Mouse (Mus musculus) embryo, embryonic 9.5 days (tissue): Measurements from ENCODE around the gene Cd151.

Source experiments
- DNase-seq: peaks from one replicate; pipeline ENCODE4 v3.0.0-alpha.2; 2017; ENCODE audit errors: extremely low spot score

Gene Cd151

DNA sequence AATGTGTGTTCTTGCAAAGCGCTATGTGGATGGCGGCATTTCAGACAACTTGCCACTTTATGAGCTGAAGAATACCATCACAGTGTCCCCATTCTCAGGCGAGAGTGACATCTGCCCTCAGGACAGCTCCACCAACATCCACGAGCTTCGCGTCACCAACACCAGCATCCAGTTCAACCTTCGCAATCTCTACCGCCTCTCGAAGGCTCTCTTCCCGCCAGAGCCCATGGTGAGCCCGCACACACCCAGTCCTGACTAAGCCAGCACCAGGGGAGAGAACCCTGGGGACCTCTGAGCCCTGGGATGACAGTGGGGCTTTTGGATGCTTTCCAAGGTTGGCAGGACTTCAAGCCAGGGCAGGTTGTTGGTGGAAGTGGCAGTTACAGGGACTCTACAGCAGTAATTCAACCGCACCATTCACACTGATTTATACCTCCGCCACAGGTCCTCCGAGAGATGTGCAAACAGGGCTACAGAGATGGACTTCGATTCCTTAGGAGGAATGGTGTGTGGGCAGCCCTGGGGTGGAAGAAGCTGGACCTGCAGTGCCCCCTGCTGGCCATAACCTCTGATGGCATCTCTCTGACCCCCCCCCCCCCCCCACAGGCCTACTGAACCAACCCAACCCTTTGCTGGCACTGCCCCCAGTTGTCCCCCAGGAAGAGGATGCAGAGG is 9.1 kb upstream of the Cd151 start:
- no peak for DNase-seq

DNA sequence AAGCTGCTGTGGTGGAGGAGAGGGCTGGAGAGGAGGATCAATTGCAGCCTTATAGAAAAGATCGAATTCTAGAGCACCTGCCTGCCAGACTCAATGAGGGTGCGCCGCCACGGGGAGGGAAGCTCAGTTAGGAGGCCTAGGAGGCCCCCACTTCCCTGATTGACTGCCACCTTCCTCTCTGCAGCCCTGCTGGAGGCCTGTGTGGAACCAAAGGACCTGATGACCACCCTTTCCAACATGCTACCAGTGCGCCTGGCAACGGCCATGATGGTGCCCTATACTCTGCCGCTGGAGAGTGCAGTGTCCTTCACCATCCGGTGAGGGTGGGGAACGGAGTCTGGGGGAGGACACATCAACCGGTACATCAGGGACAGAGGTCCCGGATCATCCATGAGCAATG is 8.5 kb upstream of the Cd151 start:
- no peak for DNase-seq

- no peak for DNase-seq
Observed at GRCm38 (mm10) chr7:141459301-141459711, 7.9 kb upstream of the Cd151 start.

GRCm38 (mm10) chr7:141460001-141460390 is 7.2 kb upstream of the Cd151 start:
- no peak for DNase-seq

DNA sequence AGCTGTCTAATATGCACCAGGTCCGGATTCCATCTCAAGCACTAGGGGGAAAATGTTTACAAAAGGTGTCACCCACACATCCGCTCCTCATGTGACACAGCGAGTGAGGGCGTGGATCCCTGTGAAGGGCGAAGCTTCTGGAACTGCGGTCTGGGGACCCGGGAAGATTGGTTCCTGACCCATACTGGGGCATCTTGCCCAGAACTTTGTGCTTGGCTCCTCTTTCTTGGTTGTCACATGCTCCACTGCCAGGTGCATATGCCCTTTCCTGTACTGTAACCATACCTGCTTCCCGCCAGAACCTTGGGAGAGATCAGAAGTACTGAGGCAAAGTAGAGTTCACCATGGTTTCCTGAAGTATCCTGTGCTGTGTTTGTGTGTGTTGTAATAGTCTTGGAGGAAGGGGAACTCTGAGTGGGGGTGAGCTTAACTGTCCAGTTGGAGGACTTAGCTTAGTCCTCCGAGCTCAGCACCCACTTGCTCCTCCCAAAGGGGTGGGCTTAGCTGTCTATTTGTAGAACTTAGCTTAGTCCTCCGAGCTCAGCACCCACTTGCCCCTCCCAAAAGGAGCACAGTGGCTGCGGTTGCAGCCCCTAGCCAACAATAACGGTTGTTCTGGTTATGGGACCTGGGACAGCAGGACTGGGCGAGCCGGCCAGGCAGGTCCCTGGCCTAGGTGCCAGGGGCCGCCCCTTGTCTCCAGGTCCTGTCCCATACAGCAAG is 6.6 kb upstream of the Cd151 start, which contains the start of gene Cracr2b:
Cracr2b (plus strand) TSS at position 704 of the 723 bp plus-strand sequence.
- DNase-seq = no peak

GRCm38 (mm10) chr7:141461521-141462332 is 5.5 kb upstream of the Cd151 start:
- DNase-seq = no peak

GRCm38 (mm10) chr7:141462333-141462821 is 4.8 kb upstream of the Cd151 start:
- DNase-seq = no peak

GRCm38 (mm10) chr7:141463824-141464602 is 3.2 kb upstream of the Cd151 start:
- no peak for DNase-seq

GRCm38 (mm10) chr7:141464603-141465201 is 2.5 kb upstream of the Cd151 start:
- DNase-seq = no peak

DNA sequence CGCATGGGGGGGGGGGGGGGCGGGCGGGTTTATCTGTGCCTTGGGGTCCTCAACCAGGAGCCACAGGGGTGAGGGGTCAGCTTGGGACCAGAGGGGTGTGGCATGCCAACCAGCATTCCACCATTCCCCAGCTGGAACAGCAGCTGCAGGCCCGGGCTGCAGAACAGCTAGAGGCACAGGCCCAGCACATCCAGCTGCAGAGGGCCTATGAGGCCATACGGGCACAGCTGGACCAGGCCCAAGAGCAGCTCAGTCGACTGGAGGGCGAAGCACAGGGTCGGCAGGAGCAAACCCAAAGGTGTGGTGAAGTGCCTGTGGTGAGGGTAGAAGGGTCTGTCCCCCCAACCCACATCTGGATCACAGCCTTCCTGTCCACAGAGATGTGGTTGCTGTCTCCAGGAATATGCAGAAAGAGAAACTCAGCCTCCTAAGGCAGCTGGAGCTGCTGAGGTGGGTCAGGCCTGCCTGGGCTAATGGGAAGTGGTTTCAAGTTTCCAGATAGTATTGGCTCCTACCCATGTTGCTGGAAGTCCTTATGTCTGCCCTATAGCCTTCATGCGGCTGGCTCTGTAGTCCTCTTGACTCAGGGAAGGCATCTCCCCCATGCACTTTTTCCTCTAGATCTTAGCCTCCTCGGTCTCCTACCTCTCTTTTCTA is 1.7 kb upstream of the Cd151 start:
- no peak for DNase-seq

GRCm38 (mm10) chr7:141466045-141466394 is 1.2 kb upstream of the Cd151 start:
- no peak for DNase-seq

GRCm38 (mm10) chr7:141466607-141467148 is 514 bp upstream of the Cd151 start:
- no peak for DNase-seq

- no peak for DNase-seq
Observed at GRCm38 (mm10) chr7:141468164-141468521, 951 bp downstream of the Cd151 start.

DNA sequence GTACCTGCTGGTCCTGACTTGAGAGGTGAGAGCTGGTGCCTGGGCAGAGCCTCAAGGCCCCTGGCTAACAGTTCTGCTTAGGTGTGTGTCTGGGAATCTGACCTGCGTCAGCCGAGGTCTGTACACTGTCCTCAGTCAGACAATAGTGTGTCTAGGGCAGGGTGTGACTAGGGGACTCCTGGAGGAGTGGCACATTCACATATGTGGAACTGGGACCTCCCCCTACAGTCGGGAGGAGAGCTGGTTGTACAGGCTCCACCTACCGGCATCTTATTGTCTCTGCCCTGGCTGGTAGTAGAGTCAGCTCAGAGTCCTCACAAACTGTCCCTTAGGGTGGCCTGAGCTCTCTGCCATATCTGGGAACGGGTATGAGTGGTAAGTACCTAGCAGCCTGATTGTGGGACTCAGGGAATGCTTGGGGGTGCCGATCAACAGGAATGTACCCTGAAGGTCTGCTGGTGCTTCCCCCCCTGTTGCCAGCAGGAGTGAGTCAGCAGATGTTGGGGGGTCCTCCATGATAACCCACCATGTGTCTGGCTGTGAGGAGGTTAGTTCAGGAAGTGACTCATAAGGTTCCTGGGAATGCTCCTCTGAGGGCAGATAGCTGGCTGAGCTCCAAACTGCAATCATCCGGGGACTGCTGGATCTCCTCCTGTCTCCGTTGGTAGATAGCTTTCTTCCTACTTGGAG is 1.5 kb downstream of the Cd151 start:
- DNase-seq = peak; percentile 76

DNA sequence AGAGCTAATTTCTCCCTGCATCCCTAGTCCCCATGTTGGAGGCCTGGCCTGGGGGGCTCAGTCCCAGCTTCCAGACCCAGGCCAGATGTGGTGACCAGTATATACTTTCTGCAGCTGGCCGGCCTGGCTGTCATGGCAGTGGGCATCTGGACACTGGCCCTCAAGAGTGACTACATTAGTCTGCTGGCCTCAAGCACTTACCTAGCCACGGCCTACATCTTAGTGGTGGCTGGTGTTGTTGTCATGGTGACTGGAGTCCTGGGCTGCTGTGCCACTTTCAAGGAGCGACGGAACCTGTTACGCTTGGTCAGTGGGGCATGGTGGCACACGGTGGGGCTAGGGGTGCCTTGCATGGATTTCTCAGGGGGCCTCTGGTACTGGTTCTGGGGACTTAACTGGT is 2.2 kb downstream of the Cd151 start:
- DNase-seq = no peak

DNA sequence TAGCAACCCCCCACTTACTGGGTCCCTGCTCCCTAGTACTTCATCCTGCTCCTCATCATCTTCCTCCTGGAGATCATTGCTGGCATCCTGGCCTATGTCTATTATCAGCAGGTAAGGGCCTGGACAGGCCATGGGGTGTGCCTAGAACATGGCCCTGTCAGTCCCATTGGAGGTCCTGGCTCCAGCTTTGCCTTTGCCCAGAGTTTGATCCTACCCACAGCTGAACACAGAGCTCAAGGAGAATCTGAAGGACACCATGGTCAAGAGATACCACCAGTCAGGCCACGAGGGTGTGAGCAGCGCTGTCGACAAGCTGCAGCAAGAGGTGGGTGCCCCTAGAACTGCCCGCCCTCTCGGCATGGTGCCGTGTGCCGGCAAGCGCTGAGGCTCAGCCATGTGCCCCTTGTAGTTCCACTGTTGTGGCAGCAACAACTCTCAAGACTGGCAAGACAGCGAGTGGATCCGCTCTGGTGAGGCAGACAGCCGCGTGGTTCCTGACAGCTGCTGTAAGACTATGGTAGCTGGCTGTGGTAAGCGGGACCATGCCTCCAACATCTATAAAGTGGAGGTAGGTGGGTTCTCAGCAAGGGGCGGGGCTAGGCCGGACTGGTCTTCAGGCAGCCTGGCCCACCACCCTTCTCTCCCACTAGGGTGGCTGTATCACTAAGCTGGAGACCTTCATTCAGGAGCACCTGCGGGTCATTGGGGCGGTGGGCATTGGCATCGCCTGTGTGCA is 2.9 kb downstream of the Cd151 start:
- no peak for DNase-seq

GRCm38 (mm10) chr7:141470637-141470944 is 3.4 kb downstream of the Cd151 start:
- DNase-seq = no peak

DNA sequence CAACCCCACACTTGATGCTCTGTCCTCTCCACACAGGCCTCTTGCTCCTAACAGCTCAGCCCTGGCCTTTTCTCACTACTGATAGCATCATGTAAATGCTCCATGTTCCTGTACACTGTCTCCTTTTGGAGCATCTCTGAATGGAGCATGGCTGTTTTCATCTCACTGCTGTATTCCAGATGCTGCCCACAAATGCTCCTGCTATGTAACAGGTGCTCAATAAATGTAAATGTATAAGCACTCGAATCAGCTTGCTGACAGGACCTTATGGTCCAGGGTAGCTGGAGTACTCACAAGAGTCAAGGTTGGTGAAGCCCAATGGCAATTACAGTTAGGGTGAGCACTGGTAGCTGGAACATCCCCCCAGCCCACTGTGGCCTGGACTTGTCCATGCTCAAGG is 4.0 kb downstream of the Cd151 start:
- no peak for DNase-seq

GRCm38 (mm10) chr7:141472226-141472625 is 5.0 kb downstream of the Cd151 start:
- no peak for DNase-seq
